Comparison of ENCODE assay signal across 10 mouse cellular contexts in the genomic region with DNA sequence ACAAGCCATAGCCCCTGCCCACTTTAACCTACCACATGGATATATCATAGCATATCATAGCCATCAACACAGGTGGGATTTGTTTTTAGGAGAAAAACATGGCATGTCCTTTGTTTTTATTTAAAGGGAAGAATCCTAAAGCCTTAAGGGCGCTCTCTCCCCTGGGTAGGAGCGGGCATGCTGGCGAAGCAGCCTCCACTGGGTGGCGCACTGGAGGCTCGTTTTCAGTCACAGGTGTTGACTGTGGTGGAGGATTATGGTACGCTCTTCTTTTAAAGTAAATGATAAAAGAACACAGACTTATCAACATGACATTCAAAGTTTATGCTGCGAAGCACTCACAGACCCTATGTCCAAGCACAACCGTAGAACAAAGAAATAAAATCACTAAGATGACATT. TPM values are rescaled to one million over a fixed set of nuclear protein-coding genes. Genes with fewer than 3 reads are reported as not detected.
DNase-seq lines count a peak whose midpoint lies in the region; ATAC-seq and TF ChIP-seq lines count a peak whose summit lies in the region.
"Had no signal": no experiment of that assay in that cellular context is flagged by ENCODE, and none has a peak within 500 bp of the region (broad histone marks: within the 10 kb centered on the region; RNA-seq: fewer than 3 reads in every experiment).

No protein-coding gene starts in this region.

- no peak overlapping the region for H3K9ac ChIP-seq in kidney, postnatal 0 days (ENCODE audit: low read depth, low read length)
- H3K9ac ChIP-seq: embryonic facial prominence, embryonic 13.5 days had no signal

- H3K27me3 ChIP-seq in kidney, postnatal 0 days (ENCODE audit: insufficient read depth, low read length) = no peaks in the 10 kb centered on the region
- no peaks in the 10 kb centered on the region for H3K27me3 ChIP-seq in kidney, adult 2 months (replicated peaks; ENCODE audit: control insufficient read depth, insufficient read depth, low read length)
- H3K27me3 ChIP-seq: embryonic facial prominence, embryonic 13.5 days; megakaryocyte, embryonic 14.5 days had no signal

- no peak overlapping the region for H3K4me3 ChIP-seq in kidney, postnatal 0 days (replicated peaks; ENCODE audit: low read depth, low read length)
- no peak overlapping the region for H3K4me3 ChIP-seq in kidney, adult 2 months (ENCODE audit: insufficient read depth, low read depth, low read length)
- H3K4me3 ChIP-seq: embryonic facial prominence, embryonic 13.5 days; megakaryocyte, embryonic 14.5 days had no signal

- no peak for TF ChIP-seq POLR2A in kidney, adult 2 months (IDR thresholded peaks at IDR 0.05; ENCODE audit: low read depth, low read length)

- no peak for DNase-seq in kidney, postnatal 0 days (ENCODE audit: low spot score)
- no peak for DNase-seq in kidney, adult 2 months
- DNase-seq in CD4-positive, CD25-positive, alpha-beta regulatory T cell, adult 2 months (ENCODE audit: low read depth, low spot score) = peak; percentile 79
- DNase-seq in brain, adult 2 months (ENCODE audit: low read depth, low spot score) = peak; percentile 41
- DNase-seq in right cerebral cortex, adult 2 months (ENCODE audit: low spot score in 2 of 2) = peak; percentile 34 to 44
- DNase-seq in Muller cell, postnatal 12 days (ENCODE audit: inconsistent ontology term) = no peak
- DNase-seq in adrenal gland, adult 18-20 months (ENCODE audit: low spot score in 2 of 2) = no peak

- no peak for ATAC-seq in kidney, postnatal 0 days (replicated peaks; ENCODE audit: low FRiP score, low read depth)
- no peak for ATAC-seq in granulocyte monocyte progenitor cell, adult 5-6 weeks (replicated peaks; ENCODE audit: poor library complexity, severe bottlenecking)

- no peaks in the 10 kb centered on the region for H3K9me3 ChIP-seq in kidney, postnatal 0 days (replicated peaks; ENCODE audit: low read length)
- H3K9me3 ChIP-seq: embryonic facial prominence, embryonic 13.5 days had no signal

- no peaks in the 10 kb centered on the region for H3K4me1 ChIP-seq in kidney, postnatal 0 days (replicated peaks; ENCODE audit: insufficient read depth, low read length)
- no peaks in the 10 kb centered on the region for H3K4me1 ChIP-seq in kidney, adult 2 months (ENCODE audit: control insufficient read depth, insufficient read depth, low read length)
- H3K4me1 ChIP-seq: embryonic facial prominence, embryonic 13.5 days; megakaryocyte, embryonic 14.5 days had no signal

- H3K4me2 ChIP-seq in kidney, postnatal 0 days (ENCODE audit: low read length) = no peak overlapping the region
- H3K4me2 ChIP-seq: embryonic facial prominence, embryonic 13.5 days had no signal

- H3K27ac ChIP-seq in kidney, postnatal 0 days = no peak overlapping the region
- no peak overlapping the region for H3K27ac ChIP-seq in kidney, adult 2 months (ENCODE audit: insufficient read depth, low read depth, low read length)
- H3K27ac ChIP-seq: embryonic facial prominence, embryonic 13.5 days had no signal

- peak; percentile 25; the same call in 1 of the 2 replicates for TF ChIP-seq CTCF in kidney, postnatal 0 days (IDR thresholded peaks at IDR 0.05; ENCODE audit: low read depth)
- no peak for TF ChIP-seq CTCF in kidney, adult 2 months (conservative IDR thresholded peaks at IDR 0.05; ENCODE audit: insufficient read depth, insufficient read length, low read depth, low read length)

- 77% methylated on average over 8 of the region's 8 CpGs for WGBS in kidney, postnatal 0 days
- WGBS in kidney, adult 2 months = 82% methylated on average over 8 of the region's 8 CpGs

- H3K36me3 ChIP-seq in kidney, postnatal 0 days (ENCODE audit: insufficient read depth, low read length) = no peaks in the 10 kb centered on the region
- H3K36me3 ChIP-seq in kidney, adult 2 months (ENCODE audit: control insufficient read depth, insufficient read depth, low read length) = no peaks in the 10 kb centered on the region
- H3K36me3 ChIP-seq: embryonic facial prominence, embryonic 13.5 days had no signal

RNA-seq across cellular contexts. Expression of a gene that starts 19.5 kb away (rescaled TPM):
- 2.9 and 3.4 TPM in 2 replicates for polyA plus RNA-seq in kidney, postnatal 0 days (2015; fragmentation: Nextera tagmentation; extraction: Ambion mirVana)
- 3.8 and 4.1 TPM in 2 replicates for polyA plus RNA-seq in kidney, adult 2 months (2012; rRNA removed)
- total RNA-seq in granulocyte monocyte progenitor cell, adult 5-6 weeks (2014; fragmentation: Nextera tagmentation) = 4.7 and 10.5 TPM in 2 replicates
- 3.1 and 8.2 TPM in 2 replicates for total RNA-seq in granulocyte monocyte progenitor cell, adult 5-6 weeks (2017)
- total RNA-seq in adrenal gland, adult 18-20 months (2021) = 1 to 10 TPM; 1.2 to 1.4 TPM

Comparison
In these comparisons a context has a peak if more than half of its experiments do, and no peak if none do; other contexts are left out.
1. DNase-seq: peak in CD4-positive, CD25-positive, alpha-beta regulatory T cell, adult 2 months (single experiment), brain, adult 2 months (single experiment) and right cerebral cortex, adult 2 months (2 of 2); none in kidney, postnatal 0 days (single experiment), kidney, adult 2 months (single experiment), Muller cell, postnatal 12 days (single experiment) and adrenal gland, adult 18-20 months (0 of 2).